Mouse (Mus musculus): ENCODE data around the gene Scarb1. TPM values are rescaled to one million over a fixed set of nuclear protein-coding genes. Genes with fewer than 3 reads are reported as not detected.

The Scarb1 gene
- polyA plus RNA-seq, 1 experiment from 2014 or later = 76.6 TPM

- Histone ChIP-seq H3K4me3 (replicated peaks) (no peak overlapping the region), H3K4me2 (no peak overlapping the region), H3K27ac (replicated peaks) (no peak overlapping the region), H3K36me3 (replicated peaks) (peaks cover 46% of the 10 kb centered on the region), H3K9ac (no peak overlapping the region), H3K27me3 (no peaks in the 10 kb centered on the region), H3K9me3 (replicated peaks) (0 out of 2 replicates have a peak, but pooled peaks cover 4% of the 10 kb centered on the region), H3K4me1 (replicated peaks) (peaks cover 42% of the 10 kb centered on the region)
- WGBS (ENCODE audit: insufficient replicate concordance) = 47% methylated on average over 18 of the region's 18 CpGs
- peak; percentile 55 for ATAC-seq (ENCODE audit: insufficient read depth)
Observed at GRCm38 (mm10) chr5:125304245-125304856, 36.5 kb downstream of the Scarb1 start.

- no peak overlapping the region for H3K4me2 ChIP-seq
- 0 out of 2 replicates have a peak, but pooled peaks cover 4% of the 10 kb centered on the region for H3K9me3 ChIP-seq (replicated peaks)
- peaks cover 59% of the 10 kb centered on the region for H3K36me3 ChIP-seq (replicated peaks)
- no peaks in the 10 kb centered on the region for H3K27me3 ChIP-seq
- peaks cover 30% of the 10 kb centered on the region for H3K4me1 ChIP-seq (replicated peaks)
- 88% methylated on average over 6 of the region's 6 CpGs for WGBS (ENCODE audit: insufficient replicate concordance)
- no peak overlapping the region for H3K27ac ChIP-seq (replicated peaks)
- H3K4me3 ChIP-seq (replicated peaks) = no peak overlapping the region
- no peak for ATAC-seq (ENCODE audit: insufficient read depth)
- H3K9ac ChIP-seq = no peak overlapping the region
Observed at GRCm38 (mm10) chr5:125303055-125303454, 37.8 kb downstream of the Scarb1 start.

GRCm38 (mm10) chr5:125298234-125298633 is 42.7 kb downstream of the Scarb1 start:
- Histone ChIP-seq H3K36me3 (replicated peaks) (peaks cover 97% of the 10 kb centered on the region), H3K27ac (replicated peaks) (no peak overlapping the region), H3K4me3 (replicated peaks) (no peak overlapping the region), H3K4me2 (no peak overlapping the region), H3K4me1 (replicated peaks) (no peaks in the 10 kb centered on the region), H3K9me3 (replicated peaks) (peaks cover 9% of the 10 kb centered on the region; the same call in 1 of the 2 replicates), H3K9ac (no peak overlapping the region), H3K27me3 (no peaks in the 10 kb centered on the region)
- no peak for ATAC-seq (ENCODE audit: insufficient read depth)
- 74% methylated on average over 9 of the region's 9 CpGs for WGBS (ENCODE audit: insufficient replicate concordance)

GRCm38 (mm10) chr5:125297171-125297570 is 43.7 kb downstream of the Scarb1 start:
- peaks cover 97% of the 10 kb centered on the region for H3K36me3 ChIP-seq (replicated peaks)
- no peaks in the 10 kb centered on the region for H3K27me3 ChIP-seq

GRCm38 (mm10) chr5:125292951-125293350 is 47.9 kb downstream of the Scarb1 start:
- WGBS (ENCODE audit: insufficient replicate concordance) = 57% methylated on average over 7 of the region's 7 CpGs
- Histone ChIP-seq H3K4me2 (no peak overlapping the region), H3K27me3 (no peaks in the 10 kb centered on the region), H3K27ac (replicated peaks) (no peak overlapping the region), H3K9me3 (replicated peaks) (peaks cover 5% of the 10 kb centered on the region; the same call in 1 of the 2 replicates), H3K9ac (no peak overlapping the region), H3K4me3 (replicated peaks) (no peak overlapping the region), H3K4me1 (replicated peaks) (no peaks in the 10 kb centered on the region), H3K36me3 (replicated peaks) (peaks cover 98% of the 10 kb centered on the region)
- no peak for ATAC-seq (ENCODE audit: insufficient read depth)

More at GRCm38 (mm10) chr5:125297171-125297570, 43.7 kb downstream of the Scarb1 start:
- 89% methylated on average over 7 of the region's 7 CpGs for WGBS (ENCODE audit: insufficient replicate concordance)
- Histone ChIP-seq H3K4me2 (no peak overlapping the region), H3K4me3 (replicated peaks) (no peak overlapping the region), H3K9me3 (replicated peaks) (peaks cover 9% of the 10 kb centered on the region; the same call in 1 of the 2 replicates), H3K4me1 (replicated peaks) (no peaks in the 10 kb centered on the region), H3K9ac (no peak overlapping the region), H3K27ac (replicated peaks) (no peak overlapping the region)
- no peak for ATAC-seq (ENCODE audit: insufficient read depth)

- peaks cover 5% of the 10 kb centered on the region; the same call in 1 of the 2 replicates for H3K9me3 ChIP-seq (replicated peaks)
- H3K9ac ChIP-seq = no peak overlapping the region
- H3K27me3 ChIP-seq = no peaks in the 10 kb centered on the region
- H3K36me3 ChIP-seq (replicated peaks) = peaks cover 98% of the 10 kb centered on the region
- no peak for ATAC-seq (ENCODE audit: insufficient read depth)
- no peaks in the 10 kb centered on the region for H3K4me1 ChIP-seq (replicated peaks)
- WGBS (ENCODE audit: insufficient replicate concordance) = 51% methylated on average over 8 of the region's 8 CpGs
- H3K27ac ChIP-seq (replicated peaks) = no peak overlapping the region
- H3K4me3 ChIP-seq (replicated peaks) = no peak overlapping the region
- H3K4me2 ChIP-seq = no peak overlapping the region
Observed at GRCm38 (mm10) chr5:125291895-125292294, 49.0 kb downstream of the Scarb1 start.

GRCm38 (mm10) chr5:125291387-125291786 is 49.5 kb downstream of the Scarb1 start:
- Histone ChIP-seq H3K4me2 (no peak overlapping the region), H3K9ac (no peak overlapping the region), H3K27ac (replicated peaks) (no peak overlapping the region), H3K36me3 (replicated peaks) (peaks cover 98% of the 10 kb centered on the region), H3K27me3 (no peaks in the 10 kb centered on the region), H3K4me1 (replicated peaks) (no peaks in the 10 kb centered on the region), H3K4me3 (replicated peaks) (no peak overlapping the region), H3K9me3 (replicated peaks) (no peaks in the 10 kb centered on the region)
- WGBS (ENCODE audit: insufficient replicate concordance) = 81% methylated on average over 10 of the region's 10 CpGs
- ATAC-seq (ENCODE audit: insufficient read depth) = no peak

- H3K9ac ChIP-seq = no peak overlapping the region
- H3K4me3 ChIP-seq (replicated peaks) = no peak overlapping the region
- H3K27me3 ChIP-seq = no peaks in the 10 kb centered on the region
- H3K9me3 ChIP-seq (replicated peaks) = no peaks in the 10 kb centered on the region
- no peak overlapping the region for H3K4me2 ChIP-seq
- ATAC-seq (ENCODE audit: insufficient read depth) = no peak
- H3K27ac ChIP-seq (replicated peaks) = no peak overlapping the region
- 86% methylated on average over 9 of the region's 9 CpGs for WGBS (ENCODE audit: insufficient replicate concordance)
- peaks cover 90% of the 10 kb centered on the region for H3K36me3 ChIP-seq (replicated peaks)
- H3K4me1 ChIP-seq (replicated peaks) = no peaks in the 10 kb centered on the region; the same call in 1 of the 2 replicates
Observed at GRCm38 (mm10) chr5:125287053-125287655, 53.7 kb downstream of the Scarb1 start.

- WGBS (ENCODE audit: insufficient replicate concordance) = 87% methylated on average over 11 of the region's 11 CpGs
- Histone ChIP-seq H3K27ac (replicated peaks) (no peak overlapping the region), H3K36me3 (replicated peaks) (peaks cover 88% of the 10 kb centered on the region), H3K4me2 (no peak overlapping the region), H3K9ac (no peak overlapping the region), H3K4me3 (replicated peaks) (no peak overlapping the region), H3K27me3 (no peaks in the 10 kb centered on the region), H3K9me3 (replicated peaks) (no peaks in the 10 kb centered on the region), H3K4me1 (replicated peaks) (no peaks in the 10 kb centered on the region; the same call in 1 of the 2 replicates)
- ATAC-seq (ENCODE audit: insufficient read depth) = no peak
Observed at GRCm38 (mm10) chr5:125286090-125286489, 54.8 kb downstream of the Scarb1 start.

- no peak overlapping the region for H3K4me2 ChIP-seq
- ATAC-seq (ENCODE audit: insufficient read depth) = no peak
- H3K4me1 ChIP-seq (replicated peaks) = peaks cover 7% of the 10 kb centered on the region; the same call in 1 of the 2 replicates
- H3K4me3 ChIP-seq (replicated peaks) = no peak overlapping the region
- H3K27me3 ChIP-seq = no peaks in the 10 kb centered on the region
- no peaks in the 10 kb centered on the region for H3K9me3 ChIP-seq (replicated peaks)
- no peak overlapping the region for H3K27ac ChIP-seq (replicated peaks)
- peaks cover 73% of the 10 kb centered on the region for H3K36me3 ChIP-seq (replicated peaks)
- H3K9ac ChIP-seq = no peak overlapping the region
- 67% methylated on average over 35 of the region's 35 CpGs for WGBS (ENCODE audit: insufficient replicate concordance)
Observed at GRCm38 (mm10) chr5:125283748-125284640, 56.9 kb downstream of the Scarb1 start.

GRCm38 (mm10) chr5:125279216-125279615 is 61.7 kb downstream of the Scarb1 start:
- Histone ChIP-seq H3K9ac (no peak overlapping the region), H3K36me3 (replicated peaks) (peaks cover 51% of the 10 kb centered on the region), H3K9me3 (replicated peaks) (no peaks in the 10 kb centered on the region), H3K4me3 (replicated peaks) (no peak overlapping the region), H3K4me1 (replicated peaks) (peaks cover 15% of the 10 kb centered on the region), H3K27ac (replicated peaks) (no peak overlapping the region), H3K4me2 (no peak overlapping the region), H3K27me3 (no peaks in the 10 kb centered on the region)
- WGBS (ENCODE audit: insufficient replicate concordance) = 68% methylated on average over 7 of the region's 7 CpGs
- no peak for ATAC-seq (ENCODE audit: insufficient read depth)
